7 mouse cellular contexts compared by ENCODE assay signal in the genomic region with DNA sequence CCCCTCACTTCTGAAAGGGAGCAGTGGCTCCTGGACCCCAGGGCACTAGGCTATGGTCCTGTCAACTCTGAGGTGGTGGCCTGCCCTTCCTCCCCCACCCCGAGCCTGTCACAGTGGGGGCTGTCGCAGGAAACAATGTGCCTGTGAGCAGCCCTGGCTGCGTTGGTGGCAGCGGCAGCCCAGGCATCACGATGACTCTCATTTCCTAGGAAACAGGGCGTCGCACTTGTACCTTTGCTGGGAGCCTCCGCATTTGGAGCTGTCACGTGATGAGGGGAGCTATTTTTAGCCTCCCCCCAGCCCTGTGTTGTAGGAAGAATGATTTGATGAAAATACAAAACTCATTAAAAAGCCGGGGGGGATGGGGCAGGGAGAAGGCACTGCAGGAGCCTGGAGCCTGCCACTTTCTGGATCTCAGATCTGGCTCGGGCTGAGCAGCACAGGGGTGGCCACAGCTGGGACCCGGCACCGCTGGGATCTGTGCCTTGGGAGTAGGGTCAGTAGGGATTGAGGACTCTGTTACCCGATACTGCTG.
DNase-seq lines count a peak whose midpoint lies in the region; ATAC-seq lines count a peak whose summit lies in the region.

No protein-coding gene starts in this region.

- peak; percentile 67 for DNase-seq in ZHBTc4 (ENCODE audit: low read depth, low spot score)
- peak; percentile 55 to 62 for DNase-seq in layer of hippocampus, postnatal 10 days (ENCODE audit: low spot score in 2 of 2)
- peak; percentile 40 for DNase-seq in midbrain, embryonic 10.5 days (ENCODE audit: low spot score)
- no peak for DNase-seq in urinary bladder, adult 18-20 months (ENCODE audit: low spot score in 2 of 2)
- DNase-seq in cerebellum, postnatal 36 days = no peak

- H3K36me3 ChIP-seq in embryonic facial prominence, embryonic 15.5 days = no peaks in the 10 kb centered on the region
- no peaks in the 10 kb centered on the region for H3K36me3 ChIP-seq in hindbrain, embryonic 12.5 days
- no peaks in the 10 kb centered on the region for H3K36me3 ChIP-seq in midbrain, embryonic 10.5 days

- no peak for ATAC-seq in embryonic facial prominence, embryonic 15.5 days (ENCODE audit: insufficient number of reproducible peaks, low FRiP score, low TSS enrichment, low read depth)
- ATAC-seq in hindbrain, embryonic 12.5 days (ENCODE audit: low FRiP score) = peak; percentile 35; the same call in 1 of the 2 replicates

- no peaks in the 10 kb centered on the region for H3K9me3 ChIP-seq in embryonic facial prominence, embryonic 15.5 days (replicated peaks)
- H3K9me3 ChIP-seq in hindbrain, embryonic 12.5 days (replicated peaks) = 0 out of 2 replicates have a peak, but pooled peaks cover 4% of the 10 kb centered on the region
- H3K9me3 ChIP-seq in midbrain, embryonic 10.5 days (replicated peaks) = no peaks in the 10 kb centered on the region

- no peak overlapping the region for H3K9ac ChIP-seq in embryonic facial prominence, embryonic 15.5 days
- H3K9ac ChIP-seq in hindbrain, embryonic 12.5 days = no peak overlapping the region

- H3K4me1 ChIP-seq in embryonic facial prominence, embryonic 15.5 days = peaks cover 25% of the 10 kb centered on the region
- peaks cover 36% of the 10 kb centered on the region for H3K4me1 ChIP-seq in hindbrain, embryonic 12.5 days
- peaks cover 30% of the 10 kb centered on the region for H3K4me1 ChIP-seq in midbrain, embryonic 10.5 days

- H3K27ac ChIP-seq in embryonic facial prominence, embryonic 15.5 days (replicated peaks) = no peak overlapping the region
- no peak overlapping the region for H3K27ac ChIP-seq in hindbrain, embryonic 12.5 days
- H3K27ac ChIP-seq in midbrain, embryonic 10.5 days (replicated peaks) = 0 out of 2 replicates have a peak overlapping the region, but pooled peaks have one; percentile 17

- H3K4me3 ChIP-seq in embryonic facial prominence, embryonic 15.5 days (replicated peaks) = no peak overlapping the region
- no peak overlapping the region for H3K4me3 ChIP-seq in hindbrain, embryonic 12.5 days
- H3K4me3 ChIP-seq in midbrain, embryonic 10.5 days = peak overlapping the region; percentile 25

- peaks cover 10% of the 10 kb centered on the region; the same call in 1 of the 2 replicates for H3K27me3 ChIP-seq in embryonic facial prominence, embryonic 15.5 days
- peaks cover 58% of the 10 kb centered on the region for H3K27me3 ChIP-seq in hindbrain, embryonic 12.5 days
- peaks cover 93% of the 10 kb centered on the region for H3K27me3 ChIP-seq in midbrain, embryonic 10.5 days (ENCODE audit: low read depth, poor library complexity, severe bottlenecking)

- 0 out of 2 replicates have a peak overlapping the region, but pooled peaks have one; percentile 12 for H3K4me2 ChIP-seq in embryonic facial prominence, embryonic 15.5 days (replicated peaks)
- H3K4me2 ChIP-seq in hindbrain, embryonic 12.5 days (replicated peaks) = peak overlapping the region; percentile 29

- 4% methylated on average over 14 of the region's 14 CpGs for WGBS in embryonic facial prominence, embryonic 15.5 days
- under 1% methylated on average over 14 of the region's 14 CpGs for WGBS in hindbrain, embryonic 12.5 days
- WGBS in midbrain, embryonic 10.5 days = 4% methylated on average over 14 of the region's 14 CpGs

Comparison
In these comparisons a context has a peak if more than half of its experiments do, and no peak if none do; other contexts are left out.
1. DNase-seq: peak in ZHBTc4 (single experiment), layer of hippocampus, postnatal 10 days (2 of 2) and midbrain, embryonic 10.5 days (single experiment); none in urinary bladder, adult 18-20 months (0 of 2) and cerebellum, postnatal 36 days (0 of 2).